Mouse (Mus musculus) bone marrow, adult 2 months (tissue): ENCODE data around the gene Papln.

Experiments
- CTCF ChIP-seq: fragments of 200-500 bp; IDR thresholded peaks from 2 replicates; pipeline ENCODE4 v1.5.1; 2011; ENCODE audit warnings: low read length, control low read depth; ENCODE audit not compliant: control insufficient read depth, insufficient read depth
- POLR2A ChIP-seq: fragments of 200-500 bp; IDR thresholded peaks from 2 replicates; pipeline ENCODE4 v1.6.1; 2011; ENCODE audit warnings: low read depth, mild to moderate bottlenecking, control low read depth, low read length, borderline replicate concordance; ENCODE audit not compliant: control insufficient read depth

GRCm38 (mm10) chr12:83776766-83777165 lies 13.3 kb downstream of the Papln start:
- TF ChIP-seq CTCF, result no peak
- TF ChIP-seq POLR2A, result no peak
